Mouse (Mus musculus) bone marrow, adult 2 months (tissue): ENCODE results near the gene Gprc5c. TPM values are rescaled to one million over a fixed set of nuclear protein-coding genes. Genes with fewer than 3 reads are reported as not detected.

ENCODE experiments used
- H3K27ac ChIP-seq: fragments of 200-500 bp; 2 replicates; pipeline ENCODE4 v1.5.1; 2012; ENCODE audit warnings: low read depth, mild to moderate bottlenecking, control low read depth, inconsistent platforms, low read length; ENCODE audit not compliant: control insufficient read depth, poor library complexity, insufficient read depth
- H3K4me1 ChIP-seq: fragments of 200-500 bp; 2 replicates; pipeline ENCODE4 v1.6.1; 2011; ENCODE audit warnings: low read length; ENCODE audit not compliant: control insufficient read depth, insufficient read depth
- H3K4me3 ChIP-seq: fragments of 200-500 bp; replicated peaks from 2 replicates; pipeline ENCODE3; 2011; ENCODE audit warnings: mild to moderate bottlenecking, low read depth, low read length, control low read depth; ENCODE audit not compliant: control insufficient read depth
- CTCF ChIP-seq: fragments of 200-500 bp; IDR thresholded peaks from 2 replicates; pipeline ENCODE4 v1.5.1; 2011; ENCODE audit warnings: low read length, control low read depth; ENCODE audit not compliant: control insufficient read depth, insufficient read depth
- POLR2A ChIP-seq: fragments of 200-500 bp; IDR thresholded peaks from 2 replicates; pipeline ENCODE4 v1.6.1; 2011; ENCODE audit warnings: low read depth, mild to moderate bottlenecking, control low read depth, low read length, borderline replicate concordance; ENCODE audit not compliant: control insufficient read depth
- WGBS: fragments of 180-500 bp; shearing (Covaris S2); methylation state at CpG from one replicate; pipeline ENCODE4 v1.1.7; 2018; 5-methylcytosine and 5-hydroxymethylcytosine counted together
- polyA plus RNA-seq: library from polyadenylated mRNA; stranded (reverse); fragments of >200 nt; gene quantifications from 2 replicates; pipeline ENCODE4 v1.2.4, GENCODE M21; 2011; ENCODE audit warnings: low replicate concordance; ENCODE audit not compliant: missing spikeins, insufficient read depth, insufficient read length

Gprc5c gene
- polyA plus RNA-seq, 1 experiment, result 1.4 TPM

GRCm38 (mm10) chr11:114812731-114813240, 38.2 kb upstream of the Gprc5c start:
- TF ChIP-seq POLR2A (no peak), CTCF (peak; percentile 90)
- H3K4me1 ChIP-seq, result peaks cover 5% of the 10 kb centered on the region
- H3K4me3 ChIP-seq, result no peak overlapping the region
- no peak overlapping the region for H3K27ac ChIP-seq
- 15% methylated on average over 6 of the region's 6 CpGs for WGBS

GRCm38 (mm10) chr11:114814873-114815592, 35.9 kb upstream of the Gprc5c start:
- Histone ChIP-seq H3K4me1 (peaks cover 10% of the 10 kb centered on the region), H3K4me3 (no peak overlapping the region), H3K27ac (no peak overlapping the region)
- 34% methylated on average over 11 of the region's 11 CpGs for WGBS
- no peak for TF ChIP-seq POLR2A
- TF ChIP-seq CTCF, result no peak

- H3K4me3 ChIP-seq, result no peak overlapping the region
- TF ChIP-seq POLR2A (no peak), CTCF (no peak)
- WGBS, result 72% methylated on average over 4 of the region's 4 CpGs
- H3K4me1 ChIP-seq, result peaks cover 10% of the 10 kb centered on the region
- H3K27ac ChIP-seq, result no peak overlapping the region
These were observed 34.0 kb upstream of the Gprc5c start for GRCm38 (mm10) chr11:114816934-114817333.

- TF ChIP-seq POLR2A (no peak), CTCF (no peak)
- WGBS, result 27% methylated on average over 7 of the region's 7 CpGs
- Histone ChIP-seq H3K4me1 (peaks cover 8% of the 10 kb centered on the region), H3K4me3 (no peak overlapping the region), H3K27ac (no peak overlapping the region)
These were observed 32.8 kb upstream of the Gprc5c start for GRCm38 (mm10) chr11:114818185-114818584.

- 79% methylated on average over 2 of the region's 2 CpGs for WGBS
- no peak overlapping the region for H3K4me3 ChIP-seq
- TF ChIP-seq POLR2A (no peak), CTCF (no peak)
- H3K4me1 ChIP-seq, result peaks cover 8% of the 10 kb centered on the region
- H3K27ac ChIP-seq, result no peak overlapping the region
These were observed 31.8 kb upstream of the Gprc5c start for GRCm38 (mm10) chr11:114819110-114819509.

GRCm38 (mm10) chr11:114820444-114820843, 30.5 kb upstream of the Gprc5c start:
- peaks cover 8% of the 10 kb centered on the region for H3K4me1 ChIP-seq
- no peak overlapping the region for H3K27ac ChIP-seq
- no peak for TF ChIP-seq POLR2A
- TF ChIP-seq CTCF, result no peak
- WGBS, result 75% methylated on average over 3 of the region's 3 CpGs
- H3K4me3 ChIP-seq, result no peak overlapping the region

GRCm38 (mm10) chr11:114821325-114821724, 29.6 kb upstream of the Gprc5c start:
- H3K4me1 ChIP-seq, result peaks cover 8% of the 10 kb centered on the region
- no peak overlapping the region for H3K4me3 ChIP-seq
- 0% methylated on average over 1 of the region's 1 CpGs for WGBS
- no peak for TF ChIP-seq POLR2A
- no peak for TF ChIP-seq CTCF
- no peak overlapping the region for H3K27ac ChIP-seq

- 91% methylated on average over 12 of the region's 12 CpGs for WGBS
- H3K27ac ChIP-seq, result no peak overlapping the region
- TF ChIP-seq CTCF (no peak), POLR2A (no peak)
- peaks cover 5% of the 10 kb centered on the region for H3K4me1 ChIP-seq
- no peak overlapping the region for H3K4me3 ChIP-seq
These were observed 28.2 kb upstream of the Gprc5c start for GRCm38 (mm10) chr11:114822727-114823126.
